Mouse (Mus musculus): ENCODE data around the gene Vmn2r113. TPM values are rescaled to one million over a fixed set of nuclear protein-coding genes. Genes with fewer than 3 reads are reported as not detected.

Gene Vmn2r113
- not detected for total RNA-seq (2023)

DNA sequence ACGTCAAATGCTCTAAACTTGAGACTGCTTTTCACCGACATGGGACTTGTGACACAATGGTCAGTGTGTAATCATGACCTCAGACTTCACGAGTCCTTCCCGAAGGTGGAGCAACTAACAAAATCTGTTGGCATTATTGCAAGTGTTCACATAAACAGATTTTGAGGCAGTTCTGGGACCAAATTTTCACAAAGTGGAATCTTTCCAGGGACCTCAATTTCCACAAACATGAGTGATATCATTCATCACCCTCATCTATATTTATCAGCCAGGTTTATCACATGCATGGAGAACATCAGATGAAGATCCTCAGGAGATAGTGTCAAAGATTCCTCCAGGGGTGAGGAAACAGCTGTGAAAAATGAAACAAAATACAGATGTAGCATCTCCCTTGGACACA is at the start of gene Vmn2r113:
TSS of gene Vmn2r113 (plus strand) at position 301 of the 400 bp plus-strand sequence.

Other genes with a start within 250 kb of the Vmn2r113 start
- gene Zfp945, start 75.8 kb upstream of the Vmn2r113 start, total RNA-seq (2023), result 1 to 10 TPM; 6.5 to 7.3 TPM
- not detected for gene Vmn2r-ps130, start 118.2 kb downstream of the Vmn2r113 start, total RNA-seq (2023)

All from monocyte, adult 59 days (primary cell).